In the genomic region with DNA sequence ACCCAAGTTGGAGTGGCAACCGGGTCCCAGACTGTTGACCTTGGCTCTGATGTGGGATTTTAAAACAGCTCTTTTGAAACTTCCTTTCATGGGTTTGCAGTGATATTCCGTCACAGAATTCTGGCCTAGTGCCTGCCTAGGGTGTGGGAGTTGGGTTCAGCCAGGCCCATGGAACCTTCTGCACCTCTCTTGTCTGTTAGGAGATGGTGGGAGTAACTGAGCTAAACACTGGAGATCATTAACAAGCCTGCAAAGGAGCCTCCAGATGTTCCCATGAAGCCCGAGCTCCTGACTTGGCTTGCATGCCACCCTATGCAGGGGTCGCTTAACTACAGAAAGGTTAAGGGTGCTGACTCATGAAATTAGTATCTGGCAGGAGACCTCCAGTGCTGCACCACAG, we compare ENCODE assay signal across 9 mouse cellular contexts.
DNase-seq lines count a peak whose midpoint lies in the region; ATAC-seq and TF ChIP-seq lines count a peak whose summit lies in the region.
"Had no signal": no experiment of that assay in that cellular context is flagged by ENCODE, and none has a peak within 500 bp of the region (broad histone marks: within the 10 kb centered on the region; RNA-seq: fewer than 3 reads in every experiment).

No protein-coding gene starts in this region.

- TF ChIP-seq POLR2A in liver, adult 2 months (IDR thresholded peaks at IDR 0.05; ENCODE audit: extremely low read depth, insufficient read depth, low read length) = no peak
- no peak for TF ChIP-seq POLR2A in thymus, adult 2 months (IDR thresholded peaks at IDR 0.05; ENCODE audit: control insufficient read depth, extremely low read depth, insufficient read depth, low read length, poor library complexity)

- no peak overlapping the region; the same call in 1 of the 2 replicates for H3K27ac ChIP-seq in liver, adult 2 months (replicated peaks; ENCODE audit: insufficient read depth, low read depth, low read length)
- H3K27ac ChIP-seq in liver, embryonic 11.5 days (ENCODE audit: low read depth, low read length) = no peak overlapping the region
- H3K27ac ChIP-seq in thymus, adult 2 months (ENCODE audit: control insufficient read depth, insufficient read depth, low read length) = no peak overlapping the region
- H3K27ac ChIP-seq in hindbrain, embryonic 10.5 days = no peak overlapping the region

- H3K79me2 ChIP-seq in liver, adult 2 months (ENCODE audit: control insufficient read depth, insufficient read depth, low read length) = no peaks in the 10 kb centered on the region

- H3K9ac ChIP-seq in liver, adult 2 months (ENCODE audit: low read depth, low read length) = no peak overlapping the region
- H3K9ac ChIP-seq in liver, embryonic 11.5 days (ENCODE audit: low read depth, low read length) = no peak overlapping the region

- DNase-seq in liver, adult 2 months (ENCODE audit: extremely low read depth, low read depth, low spot score) = peak; percentile 95
- DNase-seq in liver, embryonic 11.5 days (ENCODE audit: low spot score) = no peak
- DNase-seq in heart, postnatal 14 days = peak; percentile 39 to 59
- DNase-seq in lung, adult 18-20 months = peak; percentile 82 to 87
- DNase-seq in testis, postnatal 14 days (ENCODE audit: low spot score) = peak; percentile 81
- DNase-seq in thymus, adult 2 months = no peak
- no peak for DNase-seq in left cerebral cortex, postnatal 25 days (ENCODE audit: low spot score in 2 of 2)
- DNase-seq in hindbrain, embryonic 10.5 days (ENCODE audit: low spot score) = no peak
- DNase-seq: gastrocnemius, postnatal 36 days had no signal

- no peaks in the 10 kb centered on the region for H3K9me3 ChIP-seq in liver, embryonic 11.5 days (ENCODE audit: control insufficient read depth, low read length)
- H3K9me3 ChIP-seq in hindbrain, embryonic 10.5 days = no peaks in the 10 kb centered on the region

- H3K4me3 ChIP-seq in liver, adult 2 months (ENCODE audit: insufficient read depth, low read depth, low read length) = no peak overlapping the region
- H3K4me3 ChIP-seq in liver, embryonic 11.5 days (ENCODE audit: low read depth, low read length) = no peak overlapping the region
- no peak overlapping the region for H3K4me3 ChIP-seq in thymus, adult 2 months (ENCODE audit: control insufficient read depth, insufficient read depth, low read length)
- no peak overlapping the region for H3K4me3 ChIP-seq in hindbrain, embryonic 10.5 days

- H3K36me3 ChIP-seq in liver, adult 2 months (ENCODE audit: control insufficient read depth, insufficient read depth, low read length) = no peaks in the 10 kb centered on the region
- no peaks in the 10 kb centered on the region for H3K36me3 ChIP-seq in liver, embryonic 11.5 days (ENCODE audit: control insufficient read depth, insufficient read depth, low read length)
- no peaks in the 10 kb centered on the region for H3K36me3 ChIP-seq in thymus, adult 2 months (ENCODE audit: control insufficient read depth, insufficient read depth, low read length)
- H3K36me3 ChIP-seq in hindbrain, embryonic 10.5 days = no peaks in the 10 kb centered on the region

- H3K4me1 ChIP-seq in liver, adult 2 months (ENCODE audit: control insufficient read depth, insufficient read depth, low read length) = peaks cover 12% of the 10 kb centered on the region
- peaks cover 17% of the 10 kb centered on the region for H3K4me1 ChIP-seq in liver, embryonic 11.5 days (replicated peaks; ENCODE audit: control insufficient read depth, insufficient read depth, low read length)
- H3K4me1 ChIP-seq in thymus, adult 2 months (replicated peaks; ENCODE audit: control insufficient read depth, insufficient read depth, low read length) = peaks cover 5% of the 10 kb centered on the region
- H3K4me1 ChIP-seq in hindbrain, embryonic 10.5 days (replicated peaks) = peaks cover 8% of the 10 kb centered on the region; the same call in 1 of the 2 replicates

- no peak for ATAC-seq in liver, embryonic 11.5 days (replicated peaks; ENCODE audit: low FRiP score)

- WGBS in liver, adult 2 months = 10% methylated on average over 4 of the region's 4 CpGs
- WGBS in liver, embryonic 11.5 days = 44% methylated on average over 4 of the region's 4 CpGs
- 80% methylated on average over 4 of the region's 4 CpGs for WGBS in thymus, adult 2 months
- WGBS in hindbrain, embryonic 10.5 days = 72% methylated on average over 4 of the region's 4 CpGs

- intact Hi-C loops in heart, postnatal 14 days (cut with DNase I) = no loop called here
- intact Hi-C loops in left cerebral cortex, postnatal 25 days (cut with DNase I) = no loop called here

- TF ChIP-seq CTCF in liver, adult 2 months (IDR thresholded peaks at IDR 0.05; ENCODE audit: low read depth, low read length) = no peak
- TF ChIP-seq CTCF in thymus, adult 2 months (IDR thresholded peaks at IDR 0.05; ENCODE audit: borderline replicate concordance, control insufficient read depth, extremely low read depth, insufficient read depth, low read length, poor library complexity) = no peak

- no peaks in the 10 kb centered on the region for H3K27me3 ChIP-seq in liver, adult 2 months (ENCODE audit: control insufficient read depth, insufficient read depth, low read length)
- no peaks in the 10 kb centered on the region for H3K27me3 ChIP-seq in liver, embryonic 11.5 days (replicated peaks; ENCODE audit: control insufficient read depth, insufficient read depth, low read length)
- H3K27me3 ChIP-seq in thymus, adult 2 months (ENCODE audit: control insufficient read depth, insufficient read depth, low read length) = no peaks in the 10 kb centered on the region
- no peaks in the 10 kb centered on the region for H3K27me3 ChIP-seq in hindbrain, embryonic 10.5 days (ENCODE audit: insufficient read depth, poor library complexity, severe bottlenecking)

- H3K4me2 ChIP-seq in liver, embryonic 11.5 days = no peak overlapping the region

Comparison
In these comparisons a context has a peak if more than half of its experiments do, and no peak if none do; other contexts are left out.
1. DNase-seq: peak in liver, adult 2 months (single experiment), heart, postnatal 14 days (2 of 2), lung, adult 18-20 months (2 of 2) and testis, postnatal 14 days (single experiment); none in liver, embryonic 11.5 days (single experiment), thymus, adult 2 months (single experiment), left cerebral cortex, postnatal 25 days (0 of 2) and hindbrain, embryonic 10.5 days (single experiment).